Mouse (Mus musculus): Measurements from ENCODE around the gene Dyrk1a. TPM values are rescaled to one million over a fixed set of nuclear protein-coding genes. Genes with fewer than 3 reads are reported as not detected.

Gene Dyrk1a
- total and polyA plus RNA-seq, 3 experiments: 28.2 to 80.5 (median 74.0) TPM

GRCm38 (mm10) chr16:94713480-94714094 is 143.8 kb downstream of the Dyrk1a start:
- Histone ChIP-seq H3K36me3 (ENCODE audit: control insufficient read depth, insufficient read depth, low read length) (no peaks in the 10 kb centered on the region), H3K4me1 (ENCODE audit: control insufficient read depth, insufficient read depth, low read length) (no peaks in the 10 kb centered on the region; the same call in 1 of the 2 replicates), H3K27me3 (ENCODE audit: control insufficient read depth, insufficient read depth, low read length) (no peaks in the 10 kb centered on the region), H3K27ac (no peak overlapping the region), H3K9ac (ENCODE audit: low read depth, low read length) (no peak overlapping the region), H3K79me2 (replicated peaks; ENCODE audit: control insufficient read depth, insufficient read depth, low read length) (no peaks in the 10 kb centered on the region), H3K4me3 (0 out of 2 replicates have a peak overlapping the region, but pooled peaks have one; percentile 26)
- intact Hi-C loops (cut with DNase I): loop anchor here (5.0 to 10.0 kb wide), 2 partner anchors 86 to 249 kb away; no protein-coding TSS in a partner anchor
- TF ChIP-seq EP300 (IDR thresholded peaks at IDR 0.05; ENCODE audit: insufficient read depth, low read depth, low read length) (no peak), CTCF (IDR thresholded peaks at IDR 0.05) (no peak; the same call in none of the 2 replicates), POLR2A (IDR thresholded peaks at IDR 0.05; ENCODE audit: insufficient read depth, low read depth, low read length) (no peak)
- DNase-seq: peak; percentile 80 to 85
- 9% methylated on average over 25 of the region's 25 CpGs for WGBS

GRCm38 (mm10) chr16:94714483-94714882 is 144.7 kb downstream of the Dyrk1a start:
- 74% methylated on average over 14 of the region's 14 CpGs for WGBS
- intact Hi-C loops (cut with DNase I): loop anchor here (5.0 to 10.0 kb wide), 2 partner anchors 87 to 250 kb away; no protein-coding TSS in a partner anchor

GRCm38 (mm10) chr16:94717051-94717450 is 147.2 kb downstream of the Dyrk1a start:
- WGBS: 86% methylated on average over 11 of the region's 11 CpGs
- Histone ChIP-seq H3K36me3 (ENCODE audit: control insufficient read depth, insufficient read depth, low read length) (no peaks in the 10 kb centered on the region), H3K4me1 (ENCODE audit: control insufficient read depth, insufficient read depth, low read length) (peaks cover 1% of the 10 kb centered on the region), H3K79me2 (replicated peaks; ENCODE audit: control insufficient read depth, insufficient read depth, low read length) (no peaks in the 10 kb centered on the region), H3K27ac (no peak overlapping the region), H3K27me3 (ENCODE audit: control insufficient read depth, insufficient read depth, low read length) (no peaks in the 10 kb centered on the region), H3K9ac (ENCODE audit: low read depth, low read length) (no peak overlapping the region), H3K4me3 (no peak overlapping the region)
- DNase-seq: no peak
- intact Hi-C loops (cut with DNase I): loop anchor here (10.0 kb wide), 1 partner anchor 252 kb away; no protein-coding TSS in a partner anchor
- no peak for TF ChIP-seq CTCF (IDR thresholded peaks at IDR 0.05)
- TF ChIP-seq EP300 (IDR thresholded peaks at IDR 0.05; ENCODE audit: insufficient read depth, low read depth, low read length): no peak
- no peak for TF ChIP-seq POLR2A (IDR thresholded peaks at IDR 0.05; ENCODE audit: insufficient read depth, low read depth, low read length)

More at GRCm38 (mm10) chr16:94714483-94714882, 144.7 kb downstream of the Dyrk1a start:
- H3K4me1 ChIP-seq (ENCODE audit: control insufficient read depth, insufficient read depth, low read length): no peaks in the 10 kb centered on the region; the same call in 1 of the 2 replicates
- H3K9ac ChIP-seq (ENCODE audit: low read depth, low read length): no peak overlapping the region
- DNase-seq: no peak
- H3K36me3 ChIP-seq (ENCODE audit: control insufficient read depth, insufficient read depth, low read length): no peaks in the 10 kb centered on the region
- TF ChIP-seq EP300 (IDR thresholded peaks at IDR 0.05; ENCODE audit: insufficient read depth, low read depth, low read length) (no peak), POLR2A (IDR thresholded peaks at IDR 0.05; ENCODE audit: insufficient read depth, low read depth, low read length) (no peak), CTCF (IDR thresholded peaks at IDR 0.05) (no peak)
- no peaks in the 10 kb centered on the region for H3K79me2 ChIP-seq (replicated peaks; ENCODE audit: control insufficient read depth, insufficient read depth, low read length)
- no peaks in the 10 kb centered on the region for H3K27me3 ChIP-seq (ENCODE audit: control insufficient read depth, insufficient read depth, low read length)
- H3K27ac ChIP-seq: no peak overlapping the region
- no peak overlapping the region for H3K4me3 ChIP-seq

GRCm38 (mm10) chr16:94718919-94719318 is 149.1 kb downstream of the Dyrk1a start:
- Histone ChIP-seq H3K79me2 (replicated peaks; ENCODE audit: control insufficient read depth, insufficient read depth, low read length) (no peaks in the 10 kb centered on the region), H3K4me3 (no peak overlapping the region), H3K36me3 (ENCODE audit: control insufficient read depth, insufficient read depth, low read length) (no peaks in the 10 kb centered on the region), H3K27ac (no peak overlapping the region), H3K4me1 (ENCODE audit: control insufficient read depth, insufficient read depth, low read length) (peaks cover 3% of the 10 kb centered on the region), H3K27me3 (ENCODE audit: control insufficient read depth, insufficient read depth, low read length) (no peaks in the 10 kb centered on the region), H3K9ac (ENCODE audit: low read depth, low read length) (no peak overlapping the region)
- intact Hi-C loops (cut with DNase I): loop anchor here (10.0 kb wide), 1 partner anchor 254 kb away; no protein-coding TSS in a partner anchor
- TF ChIP-seq EP300 (IDR thresholded peaks at IDR 0.05; ENCODE audit: insufficient read depth, low read depth, low read length) (no peak), CTCF (IDR thresholded peaks at IDR 0.05) (no peak), POLR2A (IDR thresholded peaks at IDR 0.05; ENCODE audit: insufficient read depth, low read depth, low read length) (no peak)
- 56% methylated on average over 4 of the region's 4 CpGs for WGBS
- DNase-seq: no peak

DNA sequence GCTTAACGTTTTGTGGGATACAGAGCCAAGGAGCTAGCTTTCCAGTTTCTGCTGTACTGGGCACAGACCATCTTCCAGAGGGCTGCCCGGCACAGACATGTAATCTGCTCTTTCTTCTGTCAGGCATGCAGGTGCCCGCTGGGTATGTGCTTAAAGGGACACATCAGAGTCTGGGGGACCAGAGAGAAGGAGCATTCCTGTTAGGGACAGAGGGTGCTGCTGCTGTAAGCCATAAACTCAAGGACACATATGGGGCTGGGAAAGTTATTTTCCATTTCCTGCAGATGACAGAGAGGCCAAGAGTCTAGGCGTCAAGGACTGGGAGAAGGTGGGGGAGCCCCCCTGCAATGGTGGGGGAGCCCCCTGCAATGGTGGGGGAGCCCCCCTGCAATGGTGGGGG is 149.7 kb downstream of the Dyrk1a start:
- no peaks in the 10 kb centered on the region for H3K27me3 ChIP-seq (ENCODE audit: control insufficient read depth, insufficient read depth, low read length)
- no peak for TF ChIP-seq CTCF (IDR thresholded peaks at IDR 0.05)
- no peak for TF ChIP-seq EP300 (IDR thresholded peaks at IDR 0.05; ENCODE audit: insufficient read depth, low read depth, low read length)
- TF ChIP-seq POLR2A (IDR thresholded peaks at IDR 0.05; ENCODE audit: insufficient read depth, low read depth, low read length): no peak
- no peak overlapping the region for H3K4me3 ChIP-seq
- H3K36me3 ChIP-seq (ENCODE audit: control insufficient read depth, insufficient read depth, low read length): no peaks in the 10 kb centered on the region
- WGBS: 42% methylated on average over 4 of the region's 4 CpGs
- intact Hi-C loops (cut with DNase I): loop anchor here (10.0 kb wide), 1 partner anchor 255 kb away; no protein-coding TSS in a partner anchor
- H3K9ac ChIP-seq (ENCODE audit: low read depth, low read length): no peak overlapping the region
- DNase-seq: no peak
- H3K79me2 ChIP-seq (replicated peaks; ENCODE audit: control insufficient read depth, insufficient read depth, low read length): no peaks in the 10 kb centered on the region
- no peak overlapping the region for H3K27ac ChIP-seq
- peaks cover 3% of the 10 kb centered on the region for H3K4me1 ChIP-seq (ENCODE audit: control insufficient read depth, insufficient read depth, low read length)

Data from heart, adult 2 months (tissue).